Mouse (Mus musculus): ENCODE data around the gene Gpatch3.

Gpatch3 gene

DNA sequence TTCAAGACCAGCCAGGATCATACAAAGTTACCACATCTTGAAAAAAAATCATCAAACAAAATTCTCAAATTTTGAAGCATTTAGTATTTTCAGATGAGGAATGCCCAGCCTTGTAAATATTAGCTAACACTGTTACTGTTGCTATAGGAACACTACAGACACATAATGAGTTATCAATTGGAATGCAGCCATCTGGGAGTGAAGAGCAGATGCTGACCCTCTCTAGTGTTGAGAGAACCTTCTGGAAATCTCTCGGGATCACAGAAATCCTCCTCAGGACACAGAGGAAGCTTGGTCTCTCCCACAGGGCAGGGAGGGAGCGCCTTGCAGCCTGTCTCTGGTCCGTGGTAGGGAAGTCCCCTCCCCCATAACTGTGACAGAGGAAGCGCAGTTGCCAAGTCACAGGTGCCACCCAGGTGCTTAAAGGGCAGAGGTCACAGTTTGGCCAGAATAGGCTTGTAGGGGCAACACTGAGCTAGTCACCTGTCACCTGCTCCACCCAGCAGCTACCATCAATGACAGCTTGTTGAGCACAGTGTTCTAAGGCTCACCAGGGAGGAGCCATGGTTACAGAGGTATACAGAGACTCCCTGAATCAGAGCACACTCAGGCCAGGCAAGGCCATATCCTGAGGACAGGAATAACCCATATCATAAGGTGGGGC, 45.1 kb downstream of the Gpatch3 start:
- peak; percentile 89 for DNase-seq (ENCODE audit: low read depth, low spot score)

- DNase-seq (ENCODE audit: low read depth, low spot score) = peak; percentile 49
Measured at GRCm38 (mm10) chr4:133620668-133621067, 46.1 kb downstream of the Gpatch3 start.

DNA sequence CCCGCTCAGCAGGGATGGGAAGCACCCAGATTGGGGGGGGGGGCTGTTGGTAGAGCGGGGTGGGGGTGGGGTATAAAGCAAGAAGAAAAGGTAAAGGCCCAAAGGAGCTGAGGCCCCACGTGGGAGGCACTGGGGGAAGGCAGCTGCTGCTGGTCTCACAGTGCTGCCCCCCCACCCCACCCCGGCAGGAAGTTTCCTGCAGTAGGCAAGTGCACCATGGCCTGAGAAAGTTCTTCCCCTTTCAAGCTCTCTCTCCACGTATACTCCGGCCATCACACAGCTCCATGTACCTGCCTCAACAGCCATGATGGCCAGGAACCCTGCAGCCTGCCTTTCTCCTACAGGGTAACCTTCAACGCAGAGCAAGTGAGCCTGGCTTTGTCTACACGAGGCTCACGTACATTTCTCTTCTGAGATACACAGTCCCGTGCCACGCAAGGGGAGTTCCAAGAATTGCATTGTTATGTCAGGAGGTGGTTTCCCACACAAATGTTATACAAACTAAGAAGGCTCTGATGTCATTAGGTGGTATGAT, 47.7 kb downstream of the Gpatch3 start:
- DNase-seq (ENCODE audit: low read depth, low spot score) = peak; percentile 85

GRCm38 (mm10) chr4:133624830-133625229, 50.3 kb downstream of the Gpatch3 start:
- DNase-seq (ENCODE audit: low read depth, low spot score) = no peak

GRCm38 (mm10) chr4:133625621-133626071, 51.1 kb downstream of the Gpatch3 start:
- peak; percentile 71 for DNase-seq (ENCODE audit: low read depth, low spot score)

DNA sequence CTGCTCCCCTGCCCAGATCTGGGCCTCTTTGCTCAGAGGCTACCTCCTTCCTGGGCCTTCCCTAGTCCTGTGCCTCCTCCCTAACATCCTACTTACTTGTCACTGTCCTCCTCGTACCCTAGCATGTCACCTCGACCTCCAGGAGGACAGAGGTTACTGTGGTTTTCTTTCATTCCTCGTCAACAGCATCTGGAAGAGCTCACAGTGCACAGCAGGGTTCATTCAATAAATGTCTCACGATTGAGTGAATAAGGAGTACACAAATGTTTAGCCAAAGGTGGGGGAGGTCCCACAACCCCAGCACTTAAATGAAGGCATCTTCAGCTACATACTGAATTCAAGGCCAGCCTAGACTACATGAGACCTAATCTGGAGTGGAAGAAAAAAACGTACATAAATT, 51.7 kb downstream of the Gpatch3 start:
- no peak for DNase-seq (ENCODE audit: low read depth, low spot score)

- DNase-seq (ENCODE audit: low read depth, low spot score) = no peak
Measured at GRCm38 (mm10) chr4:133626621-133627020, 52.1 kb downstream of the Gpatch3 start.

DNA sequence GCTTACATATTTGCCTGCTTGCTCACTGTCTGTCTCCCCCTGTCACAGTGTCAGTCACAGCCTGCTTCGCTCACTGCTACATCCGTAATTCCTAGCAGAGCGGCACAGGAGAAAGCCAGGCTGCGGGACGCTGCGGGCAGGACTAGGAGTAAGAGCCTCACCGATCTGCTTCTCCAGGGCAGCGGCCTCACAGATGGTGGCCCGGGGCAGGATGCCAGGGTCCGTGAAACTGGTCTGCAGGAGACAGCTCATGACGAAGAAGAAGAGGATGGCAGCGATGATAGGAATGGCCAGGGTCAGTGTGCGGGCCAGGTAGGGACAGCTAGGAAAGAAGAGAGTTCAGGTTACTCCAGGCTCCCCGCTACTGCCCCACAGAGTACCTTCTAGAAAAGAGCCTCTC, 52.5 kb downstream of the Gpatch3 start:
- DNase-seq (ENCODE audit: low read depth, low spot score) = no peak

- DNase-seq (ENCODE audit: low read depth, low spot score) = peak; percentile 54
Measured at GRCm38 (mm10) chr4:133628517-133628916, 54.0 kb downstream of the Gpatch3 start.

DNA sequence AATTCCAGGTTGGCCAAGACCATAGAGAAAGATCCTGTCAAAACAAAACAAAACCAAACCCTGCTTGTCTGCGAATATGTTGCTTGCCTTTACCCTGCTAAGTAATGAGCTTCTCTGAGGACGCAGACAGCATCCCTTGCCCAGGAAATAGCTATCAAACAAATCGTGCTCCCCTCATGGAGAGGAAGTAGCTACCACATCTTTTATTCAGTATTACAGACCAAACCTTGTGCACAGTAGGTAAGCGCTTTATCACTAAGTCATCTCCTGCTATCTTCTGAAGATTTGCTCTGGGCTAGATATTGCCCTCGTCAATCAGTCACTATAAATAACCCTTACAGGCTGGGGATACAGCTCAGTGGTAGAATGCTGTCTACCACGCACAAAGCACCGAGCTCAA, 54.6 kb downstream of the Gpatch3 start:
- peak; percentile 39 for DNase-seq (ENCODE audit: low read depth, low spot score)

- DNase-seq (ENCODE audit: low read depth, low spot score) = no peak
Measured at GRCm38 (mm10) chr4:133630326-133630920, 55.9 kb downstream of the Gpatch3 start.

GRCm38 (mm10) chr4:133631071-133631768, 56.7 kb downstream of the Gpatch3 start:
- no peak for DNase-seq (ENCODE audit: low read depth, low spot score)

GRCm38 (mm10) chr4:133631769-133632411, 57.3 kb downstream of the Gpatch3 start:
- no peak for DNase-seq (ENCODE audit: low read depth, low spot score)

- peak; percentile 66 for DNase-seq (ENCODE audit: low read depth, low spot score)
Measured at GRCm38 (mm10) chr4:133632483-133633327, 58.2 kb downstream of the Gpatch3 start.

DNA sequence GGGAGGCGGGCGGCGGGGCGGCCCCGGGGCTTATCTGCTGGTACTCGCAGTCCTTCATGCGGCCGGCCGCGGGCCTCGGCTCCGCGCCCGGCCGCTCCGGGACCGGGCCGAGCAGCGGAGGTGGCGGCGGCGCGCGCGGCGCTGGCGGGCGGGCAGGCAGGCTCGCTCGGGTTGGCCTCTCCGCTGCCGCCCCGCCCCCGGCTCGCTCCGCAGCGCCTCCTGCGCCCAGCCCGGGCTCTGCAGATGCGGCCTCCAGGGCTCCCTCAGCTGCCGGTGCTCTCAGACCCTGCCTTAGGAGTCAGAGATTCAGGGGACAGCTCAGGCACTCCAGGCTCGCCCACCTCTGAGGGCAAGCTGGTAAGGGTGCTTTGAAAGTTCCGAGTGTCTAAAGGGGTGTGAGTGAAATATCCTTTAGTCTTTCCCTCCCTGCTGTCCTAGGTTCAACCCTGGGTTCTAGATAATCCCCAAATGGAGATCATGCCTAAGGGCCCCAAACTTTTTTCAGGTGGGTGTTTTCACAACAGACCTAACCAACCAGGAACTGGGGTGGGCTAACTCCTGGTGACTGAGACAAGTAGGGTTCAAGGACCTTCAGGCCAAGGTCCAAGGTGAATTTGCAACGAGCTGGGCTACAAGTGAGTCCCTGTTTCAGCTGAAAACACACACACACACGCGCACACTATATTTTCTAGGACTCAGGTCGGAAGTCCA, 58.9 kb downstream of the Gpatch3 start:
- DNase-seq (ENCODE audit: low read depth, low spot score) = peak; percentile 86
